Mouse (Mus musculus) cerebellum, adult 11-12 months (tissue): ENCODE data around the gene Gtse1.

Experiments
- DNase-seq: peaks from one replicate; pipeline ENCODE4 v3.0.0; 2022

The Gtse1 gene

GRCm38 (mm10) chr15:85877336-85877735 is 17.8 kb downstream of the Gtse1 start:
- no peak for DNase-seq

- peak; percentile 92 for DNase-seq
Observed at GRCm38 (mm10) chr15:85878848-85879497, 19.4 kb downstream of the Gtse1 start, which contains the start of gene Trmu. Trmu (plus strand) TSS chr15:85879312.

GRCm38 (mm10) chr15:85879498-85879895 is 20.0 kb downstream of the Gtse1 start:
- DNase-seq, result no peak

- no peak for DNase-seq
Observed at GRCm38 (mm10) chr15:85885606-85886005, 26.1 kb downstream of the Gtse1 start.

GRCm38 (mm10) chr15:85889235-85889634 is 29.7 kb downstream of the Gtse1 start:
- no peak for DNase-seq

GRCm38 (mm10) chr15:85891971-85892370 is 32.4 kb downstream of the Gtse1 start:
- DNase-seq, result no peak

GRCm38 (mm10) chr15:85892498-85893118 is 33.1 kb downstream of the Gtse1 start:
- DNase-seq, result no peak

GRCm38 (mm10) chr15:85893871-85894270 is 34.3 kb downstream of the Gtse1 start:
- no peak for DNase-seq

- DNase-seq, result peak; percentile 59
Observed at GRCm38 (mm10) chr15:85896284-85896683, 36.7 kb downstream of the Gtse1 start.

- DNase-seq, result no peak
Observed at GRCm38 (mm10) chr15:85897113-85897512, 37.6 kb downstream of the Gtse1 start.

- DNase-seq, result no peak
Observed at GRCm38 (mm10) chr15:85899396-85899795, 39.9 kb downstream of the Gtse1 start.

- no peak for DNase-seq
Observed at GRCm38 (mm10) chr15:85900318-85900717, 40.8 kb downstream of the Gtse1 start.

- no peak for DNase-seq
Observed at GRCm38 (mm10) chr15:85900801-85901200, 41.3 kb downstream of the Gtse1 start.

- DNase-seq, result no peak
Observed at GRCm38 (mm10) chr15:85902505-85902904, 43.0 kb downstream of the Gtse1 start.

- no peak for DNase-seq
Observed at GRCm38 (mm10) chr15:85903826-85904225, 44.3 kb downstream of the Gtse1 start.

GRCm38 (mm10) chr15:85908660-85909491 is 49.3 kb downstream of the Gtse1 start:
- DNase-seq, result no peak

- no peak for DNase-seq
Observed at GRCm38 (mm10) chr15:85909492-85909829, 49.9 kb downstream of the Gtse1 start.

GRCm38 (mm10) chr15:85909931-85910330 is 50.4 kb downstream of the Gtse1 start:
- DNase-seq, result no peak

GRCm38 (mm10) chr15:85913605-85914004 is 54.1 kb downstream of the Gtse1 start:
- no peak for DNase-seq

- no peak for DNase-seq
Observed at GRCm38 (mm10) chr15:85919191-85919891, 59.8 kb downstream of the Gtse1 start.

GRCm38 (mm10) chr15:85919892-85920248 is 60.3 kb downstream of the Gtse1 start:
- DNase-seq, result no peak

GRCm38 (mm10) chr15:85921855-85922254 is 62.3 kb downstream of the Gtse1 start:
- DNase-seq, result no peak
